Mouse (Mus musculus): ENCODE measurements around the gene Bcap31.
"Not testable (repeated sequence)": the region's sequence is repeated elsewhere in the genome, so short reads cannot be mapped to it uniquely, and the experiment has no call there.

Bcap31 gene

GRCm38 (mm10) chrX:73716109-73716661 is at the start of gene Bcap31, which contains the start of gene Abcd1:
TSS of gene Bcap31 (minus strand) at chrX:73716175.
TSS of gene Abcd1 (plus strand) at chrX:73716597.
- peak; percentile 97 for DNase-seq (ENCODE audit: low read depth)

GRCm38 (mm10) chrX:73765311-73765710 is 49.3 kb upstream of the Bcap31 start:
- no peak for DNase-seq (ENCODE audit: low read depth)

GRCm38 (mm10) chrX:73758611-73759290 is 42.8 kb upstream of the Bcap31 start:
- no peak for DNase-seq (ENCODE audit: low read depth)

GRCm38 (mm10) chrX:73756334-73757140 is 40.6 kb upstream of the Bcap31 start, which contains the start of gene Plxnb3:
TSS of gene Plxnb3 (plus strand) at chrX:73757090.
- no peak for DNase-seq (ENCODE audit: low read depth)

- no peak for DNase-seq (ENCODE audit: low read depth)
Measured at GRCm38 (mm10) chrX:73748977-73749376, 33.0 kb upstream of the Bcap31 start.

GRCm38 (mm10) chrX:73744774-73745481 is 29.0 kb upstream of the Bcap31 start:
- DNase-seq (ENCODE audit: low read depth): no peak

- DNase-seq (ENCODE audit: low read depth): not testable (repeated sequence)
Measured at GRCm38 (mm10) chrX:73739841-73740240, 23.9 kb upstream of the Bcap31 start.

- no peak for DNase-seq (ENCODE audit: low read depth)
Measured at GRCm38 (mm10) chrX:73739151-73739550, 23.2 kb upstream of the Bcap31 start.

GRCm38 (mm10) chrX:73738155-73738554 is 22.2 kb upstream of the Bcap31 start:
- no peak for DNase-seq (ENCODE audit: low read depth)

- DNase-seq (ENCODE audit: low read depth): no peak
Measured at GRCm38 (mm10) chrX:73730908-73731307, 14.9 kb upstream of the Bcap31 start.

- peak; percentile 61 for DNase-seq (ENCODE audit: low read depth)
Measured at GRCm38 (mm10) chrX:73718686-73719362, 2.8 kb upstream of the Bcap31 start.

GRCm38 (mm10) chrX:73718271-73718670 is 2.3 kb upstream of the Bcap31 start:
- DNase-seq (ENCODE audit: low read depth): no peak

- DNase-seq (ENCODE audit: low read depth): peak; percentile 40
Measured at GRCm38 (mm10) chrX:73717667-73718066, 1.7 kb upstream of the Bcap31 start.

GRCm38 (mm10) chrX:73716709-73717545 is 952 bp upstream of the Bcap31 start:
- DNase-seq (ENCODE audit: low read depth): peak; percentile 40

- DNase-seq (ENCODE audit: low read depth): peak; percentile 67
Measured at GRCm38 (mm10) chrX:73715476-73716108, 383 bp downstream of the Bcap31 start.

GRCm38 (mm10) chrX:73700472-73700871 is 15.5 kb downstream of the Bcap31 start:
- peak; percentile 43 for DNase-seq (ENCODE audit: low read depth)

- peak; percentile 64 for DNase-seq (ENCODE audit: low read depth)
Measured at GRCm38 (mm10) chrX:73690917-73691629, 24.9 kb downstream of the Bcap31 start.

GRCm38 (mm10) chrX:73685629-73686028 is 30.3 kb downstream of the Bcap31 start:
- DNase-seq (ENCODE audit: low read depth): no peak

GRCm38 (mm10) chrX:73684978-73685377 is 31.0 kb downstream of the Bcap31 start:
- DNase-seq (ENCODE audit: low read depth): no peak
